Mouse (Mus musculus): ENCODE data around the gene Caly.

DNA sequence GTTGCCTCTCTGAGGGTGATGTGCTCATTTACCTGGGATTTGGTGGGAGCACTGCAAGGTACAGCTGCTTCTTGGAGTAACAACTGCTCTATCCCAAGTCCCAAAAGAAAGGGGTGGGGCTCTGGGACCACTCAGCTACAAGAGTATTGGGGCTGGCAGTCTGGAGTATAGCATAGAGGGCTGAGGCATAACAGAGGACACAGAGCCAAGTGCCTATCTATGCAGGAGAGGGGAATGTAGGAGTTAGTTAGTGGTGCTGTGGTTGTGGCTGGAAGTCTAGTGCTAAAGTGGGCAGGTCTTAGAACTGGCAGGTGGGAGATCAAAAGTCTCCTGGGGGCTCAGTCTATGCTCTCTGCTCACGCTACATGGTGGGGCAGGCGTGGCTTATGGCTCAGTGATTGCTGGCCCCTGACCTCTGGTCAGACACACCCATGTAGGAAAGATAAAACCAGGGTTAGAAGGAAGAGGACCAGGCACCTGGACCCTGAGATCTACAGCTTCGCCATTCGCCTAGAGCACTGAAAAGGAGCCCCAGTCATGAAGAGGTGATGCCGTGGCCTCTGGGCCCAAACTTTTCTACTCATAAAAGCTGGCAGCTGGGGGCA lies 10.7 kb upstream of the Caly start, which contains the start of gene Prap1:
- TF ChIP-seq CTCF (IDR thresholded peaks at IDR 0.05; ENCODE audit: insufficient read depth, low read length) (no peak), POLR2A (IDR thresholded peaks at IDR 0.05; ENCODE audit: borderline replicate concordance, extremely low read depth, low read depth, low read length) (no peak)

All from lung, adult 2 months (tissue).